8 mouse cellular contexts compared by ENCODE assay signal in genomic region chr16:26581913-26582376, GRCm38 (mm10). TPM values are rescaled to one million over a fixed set of nuclear protein-coding genes. Genes with fewer than 3 reads are reported as not detected.
A peak's percentile ranks its signal among the peaks of the same experiment; 100 is the strongest.
DNase-seq lines count a peak whose midpoint lies in the region; ATAC-seq and TF ChIP-seq lines count a peak whose summit lies in the region.

No protein-coding gene starts in this region.

- ATAC-seq in activated CD4-positive, CD25-positive, alpha-beta regulatory T cell, adult 4 months: peak; percentile 13
- ATAC-seq in megakaryocyte-erythroid progenitor cell, adult 5-6 weeks (replicated peaks; ENCODE audit: low FRiP score, low TSS enrichment, poor library complexity, severe bottlenecking): peak; percentile 39

- TF ChIP-seq POLR2A in kidney, adult 2 months (IDR thresholded peaks at IDR 0.05; ENCODE audit: low read depth, low read length): no peak

- no peaks in the 10 kb centered on the region for H3K27me3 ChIP-seq in kidney, adult 2 months (replicated peaks; ENCODE audit: control insufficient read depth, insufficient read depth, low read length)
- peaks cover 20% of the 10 kb centered on the region for H3K27me3 ChIP-seq in forebrain, embryonic 10.5 days (ENCODE audit: poor library complexity, severe bottlenecking)

- under 1% methylated on average over 16 of the region's 16 CpGs for WGBS in kidney, adult 2 months
- 0% methylated on average over 16 of the region's 16 CpGs for WGBS in forebrain, embryonic 10.5 days

- TF ChIP-seq CTCF in kidney, adult 2 months (conservative IDR thresholded peaks at IDR 0.05; ENCODE audit: insufficient read depth, insufficient read length, low read depth, low read length): no peak

- DNase-seq in kidney, adult 2 months: no peak
- DNase-seq in kidney, postnatal 14 days: no peak
- no peak for DNase-seq in forebrain, embryonic 10.5 days (ENCODE audit: extremely low spot score, low spot score)
- DNase-seq in kidney, postnatal 25 days: peak; percentile 16 to 57
- DNase-seq in MN1 (ENCODE audit: low spot score): no peak
- no peak for DNase-seq in cerebellum, adult 8-10 months

- H3K9me3 ChIP-seq in forebrain, embryonic 10.5 days: no peaks in the 10 kb centered on the region

- H3K27ac ChIP-seq in kidney, adult 2 months (ENCODE audit: insufficient read depth, low read depth, low read length): no peak overlapping the region
- H3K27ac ChIP-seq in forebrain, embryonic 10.5 days: peak overlapping the region; percentile 84

- H3K4me3 ChIP-seq in kidney, adult 2 months (ENCODE audit: insufficient read depth, low read depth, low read length): peak overlapping the region; percentile 89
- H3K4me3 ChIP-seq in forebrain, embryonic 10.5 days: peak overlapping the region; percentile 70

- H3K36me3 ChIP-seq in kidney, adult 2 months (ENCODE audit: control insufficient read depth, insufficient read depth, low read length): no peaks in the 10 kb centered on the region
- H3K36me3 ChIP-seq in forebrain, embryonic 10.5 days (replicated peaks): no peaks in the 10 kb centered on the region

- no peaks in the 10 kb centered on the region; the same call in 1 of the 2 replicates for H3K4me1 ChIP-seq in kidney, adult 2 months (ENCODE audit: control insufficient read depth, insufficient read depth, low read length)
- peaks cover 12% of the 10 kb centered on the region for H3K4me1 ChIP-seq in forebrain, embryonic 10.5 days

RNA-seq across cellular contexts. Expression of gene Il1rap, which starts 0.4 kb away (rescaled TPM):
- 2.7 and 3.1 TPM in 2 replicates for polyA plus RNA-seq in kidney, adult 2 months (2012; rRNA removed)
- polyA plus RNA-seq in activated CD4-positive, CD25-positive, alpha-beta regulatory T cell, adult 4 months (2017; shearing (Covaris generic)): 1 to 10 TPM; 8.4 to 8.8 TPM
- polyA plus RNA-seq in forebrain, embryonic 10.5 days (2016; fragmentation: Nextera tagmentation; extraction: Ambion mirVana): 2.4 and 3.1 TPM in 2 replicates
- 5.0 and 6.6 TPM in 2 replicates for total RNA-seq in megakaryocyte-erythroid progenitor cell, adult 5-6 weeks (2014; fragmentation: Nextera tagmentation)
- total RNA-seq in megakaryocyte-erythroid progenitor cell, adult 5-6 weeks (2017): 5.6 and 7.9 TPM in 2 replicates

RNA-seq across cellular contexts. Expression of gene Tmem207, which starts 55.4 kb away (rescaled TPM):
- 7.2 and 7.8 TPM in 2 replicates for polyA plus RNA-seq in kidney, adult 2 months (2012; rRNA removed)
- not detected for polyA plus RNA-seq in activated CD4-positive, CD25-positive, alpha-beta regulatory T cell, adult 4 months (2017; shearing (Covaris generic))
- not detected in 2 replicates for polyA plus RNA-seq in forebrain, embryonic 10.5 days (2016; fragmentation: Nextera tagmentation; extraction: Ambion mirVana)
- not detected in 2 replicates for total RNA-seq in megakaryocyte-erythroid progenitor cell, adult 5-6 weeks (2014; fragmentation: Nextera tagmentation)
- not detected in 2 replicates for total RNA-seq in megakaryocyte-erythroid progenitor cell, adult 5-6 weeks (2017)

Comparison
In these comparisons a context has a peak if more than half of its experiments do, and no peak if none do; other contexts are left out.
1. DNase-seq: peak in kidney, postnatal 25 days (2 of 2); none in kidney, adult 2 months (single experiment), kidney, postnatal 14 days (single experiment), forebrain, embryonic 10.5 days (single experiment), MN1 (single experiment) and cerebellum, adult 8-10 months (single experiment).